ENCODE assay signal across 25 mouse cellular contexts in genomic region chr6:114842863-114843262, GRCm38 (mm10).
DNase-seq lines count a peak whose midpoint lies in the region; ATAC-seq and TF ChIP-seq lines count a peak whose summit lies in the region.
"Had no signal": no experiment of that assay in that cellular context is flagged by ENCODE, and none has a peak within 500 bp of the region (broad histone marks: within the 10 kb centered on the region; RNA-seq: fewer than 3 reads in every experiment).

No protein-coding gene starts in this region.

- no peaks in the 10 kb centered on the region for H3K27me3 ChIP-seq in embryonic facial prominence, embryonic 13.5 days
- H3K27me3 ChIP-seq in embryonic facial prominence, embryonic 10.5 days (replicated peaks; ENCODE audit: low read depth, poor library complexity, severe bottlenecking): no peaks in the 10 kb centered on the region
- 0 out of 2 replicates have a peak, but pooled peaks cover 3% of the 10 kb centered on the region for H3K27me3 ChIP-seq in E14TG2a.4 (ENCODE audit: insufficient read depth, low read length)
- H3K27me3 ChIP-seq: embryonic facial prominence, embryonic 12.5 days; forebrain, embryonic 15.5 days; heart, embryonic 12.5 days; hindbrain, embryonic 12.5 days; Patski had no signal

- WGBS in embryonic facial prominence, embryonic 13.5 days: 65% methylated on average over 2 of the region's 2 CpGs
- 88% methylated on average over 2 of the region's 2 CpGs for WGBS in embryonic facial prominence, embryonic 10.5 days

- H3K36me3 ChIP-seq in embryonic facial prominence, embryonic 13.5 days: no peaks in the 10 kb centered on the region
- no peaks in the 10 kb centered on the region for H3K36me3 ChIP-seq in embryonic facial prominence, embryonic 10.5 days (replicated peaks)
- H3K36me3 ChIP-seq in E14TG2a.4 (ENCODE audit: insufficient read depth, low read length): no peaks in the 10 kb centered on the region
- H3K36me3 ChIP-seq: embryonic facial prominence, embryonic 12.5 days; forebrain, embryonic 15.5 days; heart, embryonic 12.5 days; hindbrain, embryonic 12.5 days had no signal

- peaks cover 4% of the 10 kb centered on the region; the same call in 1 of the 2 replicates for H3K9me3 ChIP-seq in embryonic facial prominence, embryonic 13.5 days
- H3K9me3 ChIP-seq in embryonic facial prominence, embryonic 10.5 days: 0 out of 2 replicates have a peak, but pooled peaks cover 2% of the 10 kb centered on the region
- H3K9me3 ChIP-seq in E14TG2a.4 (ENCODE audit: low read length): peaks cover 5% of the 10 kb centered on the region; the same call in 1 of the 2 replicates
- H3K9me3 ChIP-seq: forebrain, embryonic 15.5 days had no signal

- ATAC-seq in embryonic facial prominence, embryonic 13.5 days (ENCODE audit: insufficient number of reproducible peaks, insufficient read depth, low FRiP score, low TSS enrichment, low read depth): no peak
- ATAC-seq: forebrain, embryonic 15.5 days; inflammation-experienced regulatory T-cells, adult 6 months; Patski had no signal

- H3K4me2 ChIP-seq in embryonic facial prominence, embryonic 13.5 days: no peak overlapping the region
- H3K4me2 ChIP-seq: embryonic facial prominence, embryonic 12.5 days; forebrain, embryonic 15.5 days; heart, embryonic 12.5 days; hindbrain, embryonic 12.5 days; liver, embryonic 11.5 days; midbrain, embryonic 11.5 days had no signal

- peak; percentile 47; the same call in 1 of the 2 replicates for TF ChIP-seq CTCF in layer of hippocampus, adult 2 months (conservative IDR thresholded peaks at IDR 0.05)
- peak; percentile 50 for TF ChIP-seq CTCF in E14TG2a.4 (conservative IDR thresholded peaks at IDR 0.05; ENCODE audit: low read length)

- no peak overlapping the region for H3K4me3 ChIP-seq in embryonic facial prominence, embryonic 13.5 days
- H3K4me3 ChIP-seq in embryonic facial prominence, embryonic 10.5 days: no peak overlapping the region
- no peak overlapping the region for H3K4me3 ChIP-seq in layer of hippocampus, adult 2 months
- no peak overlapping the region for H3K4me3 ChIP-seq in E14TG2a.4 (replicated peaks; ENCODE audit: low read length)
- H3K4me3 ChIP-seq: embryonic facial prominence, embryonic 12.5 days; forebrain, embryonic 15.5 days; heart, embryonic 12.5 days; hindbrain, embryonic 12.5 days had no signal

- no peak for DNase-seq in embryonic facial prominence, embryonic 10.5 days (ENCODE audit: low spot score)
- no peak for DNase-seq in layer of hippocampus, adult 2 months (ENCODE audit: low spot score in 2 of 2)
- no peak for DNase-seq in layer of hippocampus, adult 8-10 months (ENCODE audit: low spot score in 2 of 2)
- peak; percentile 49 for DNase-seq in induced T-regulatory cell, adult 2 months (ENCODE audit: low read depth)
- no peak for DNase-seq in adrenal gland, postnatal 10 days
- DNase-seq in right cerebral cortex, postnatal 14 days: no peak
- DNase-seq: cerebellum, adult 18-20 months; gastrocnemius, postnatal 10 days; heart, adult 11 months; heart, postnatal 10 days; kidney, adult 8-10 months; kidney, postnatal 25 days; lung, adult 18-20 months; lung, postnatal 10 days; thymus, postnatal 14 days had no signal

- H3K9ac ChIP-seq in embryonic facial prominence, embryonic 13.5 days: no peak overlapping the region
- H3K9ac ChIP-seq: embryonic facial prominence, embryonic 12.5 days; forebrain, embryonic 15.5 days; heart, embryonic 12.5 days; hindbrain, embryonic 12.5 days had no signal

- H3K27ac ChIP-seq in embryonic facial prominence, embryonic 13.5 days: peak overlapping the region; percentile 71
- no peak overlapping the region for H3K27ac ChIP-seq in embryonic facial prominence, embryonic 10.5 days (replicated peaks)
- H3K27ac ChIP-seq in layer of hippocampus, adult 2 months: no peak overlapping the region
- H3K27ac ChIP-seq: forebrain, embryonic 15.5 days had no signal

- peaks cover 59% of the 10 kb centered on the region for H3K4me1 ChIP-seq in embryonic facial prominence, embryonic 13.5 days
- H3K4me1 ChIP-seq in embryonic facial prominence, embryonic 10.5 days: peaks cover 57% of the 10 kb centered on the region
- H3K4me1 ChIP-seq in E14TG2a.4 (replicated peaks; ENCODE audit: low read depth, low read length): peaks cover 69% of the 10 kb centered on the region
